Mouse (Mus musculus) urinary bladder, postnatal 14 days (tissue): ENCODE measurements around the gene Zcchc24.

Experiments
- DNase-seq: peaks from one replicate; pipeline ENCODE4 v3.0.0; 2021; ENCODE audit warnings: low spot score

Gene Zcchc24

DNA sequence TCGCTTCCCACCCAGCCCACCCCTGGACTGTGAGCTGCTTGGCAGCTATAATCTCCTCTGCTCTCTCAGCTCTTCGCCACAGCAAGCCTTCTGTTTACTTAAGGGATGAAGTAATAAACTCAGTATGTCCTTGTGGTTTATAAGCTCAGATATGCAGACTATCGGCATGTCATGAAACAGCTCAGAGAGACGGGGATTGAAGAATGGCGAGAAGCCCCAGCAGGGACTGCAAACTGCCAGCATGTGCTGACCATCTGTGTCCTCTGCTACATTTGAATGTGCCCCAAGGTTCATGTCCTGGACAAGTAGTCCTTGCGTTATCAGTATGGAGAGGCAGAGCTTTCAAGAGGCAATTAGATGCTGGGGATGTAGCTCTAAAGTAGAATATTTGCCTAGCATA is 7.5 kb upstream of the Zcchc24 start:
- DNase-seq: no peak

DNA sequence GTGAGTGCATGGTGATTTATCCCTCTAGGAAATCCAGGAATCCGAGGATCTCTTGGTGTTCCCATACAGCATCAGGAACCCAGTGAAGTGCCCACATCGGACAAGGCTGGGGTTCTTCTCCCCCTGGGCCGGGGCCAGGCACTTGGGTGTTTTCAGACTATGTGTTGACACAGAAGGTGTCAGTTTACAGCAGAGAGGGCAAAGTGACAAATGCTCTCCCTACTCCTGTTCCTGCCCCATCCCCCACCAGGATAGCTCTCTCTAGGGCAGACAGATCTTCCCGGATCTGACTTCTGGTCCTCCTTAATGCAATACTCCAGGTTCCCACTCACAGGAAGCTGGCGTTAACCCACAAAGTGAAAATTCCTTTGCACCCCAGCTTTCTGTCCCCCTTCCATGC is 5.3 kb upstream of the Zcchc24 start:
- no peak for DNase-seq

DNA sequence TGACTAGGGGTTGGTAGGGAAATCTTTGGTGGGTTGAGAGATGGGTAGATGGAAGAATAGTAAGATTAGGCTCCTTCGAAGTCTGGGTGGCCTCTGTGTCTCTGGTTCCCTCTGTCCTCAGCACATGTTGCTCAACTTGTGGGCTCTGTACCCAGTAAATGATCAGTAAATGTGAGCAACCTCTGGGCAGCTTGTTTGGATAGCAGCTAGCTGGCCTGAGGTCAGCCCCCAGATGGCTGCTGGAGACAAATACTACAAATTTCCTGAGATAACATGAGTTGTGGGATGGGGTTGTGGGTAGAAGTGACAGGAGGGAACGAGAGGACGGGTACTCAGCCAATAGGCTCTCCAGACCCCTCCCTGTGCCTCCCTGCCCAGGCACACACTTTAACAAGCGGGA is 4.2 kb upstream of the Zcchc24 start:
- no peak for DNase-seq

DNA sequence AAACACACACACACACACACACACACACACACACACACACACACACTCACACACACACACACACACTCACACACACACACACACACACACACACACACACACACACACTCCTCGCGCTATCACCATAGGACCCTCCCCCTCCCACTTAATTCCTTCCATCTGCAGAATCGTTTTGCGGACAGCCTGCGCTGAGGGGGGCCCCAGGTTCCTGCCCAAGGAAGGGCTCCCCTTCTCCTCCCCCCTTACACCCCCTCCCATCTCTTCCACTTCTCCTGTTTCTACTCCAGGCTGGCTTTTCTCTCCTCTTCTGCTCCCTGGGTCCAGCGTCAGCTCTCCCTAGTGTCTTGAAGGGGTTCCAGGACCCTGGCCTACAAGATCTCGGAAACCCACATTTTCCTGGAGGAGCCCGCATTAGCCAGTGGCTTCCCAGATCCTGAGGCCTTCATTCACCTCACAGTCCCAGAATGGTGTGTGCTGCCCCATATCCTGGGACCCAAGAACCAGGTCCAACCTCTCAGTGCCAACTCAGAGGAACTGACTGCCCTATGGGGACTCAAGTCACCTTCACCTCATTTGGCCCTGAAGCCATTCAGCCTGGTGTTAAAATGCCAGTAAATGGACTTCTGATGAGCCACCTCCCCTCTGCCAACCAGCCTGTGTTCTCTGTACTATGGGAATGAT is 927 bp upstream of the Zcchc24 start:
- DNase-seq: no peak

DNA sequence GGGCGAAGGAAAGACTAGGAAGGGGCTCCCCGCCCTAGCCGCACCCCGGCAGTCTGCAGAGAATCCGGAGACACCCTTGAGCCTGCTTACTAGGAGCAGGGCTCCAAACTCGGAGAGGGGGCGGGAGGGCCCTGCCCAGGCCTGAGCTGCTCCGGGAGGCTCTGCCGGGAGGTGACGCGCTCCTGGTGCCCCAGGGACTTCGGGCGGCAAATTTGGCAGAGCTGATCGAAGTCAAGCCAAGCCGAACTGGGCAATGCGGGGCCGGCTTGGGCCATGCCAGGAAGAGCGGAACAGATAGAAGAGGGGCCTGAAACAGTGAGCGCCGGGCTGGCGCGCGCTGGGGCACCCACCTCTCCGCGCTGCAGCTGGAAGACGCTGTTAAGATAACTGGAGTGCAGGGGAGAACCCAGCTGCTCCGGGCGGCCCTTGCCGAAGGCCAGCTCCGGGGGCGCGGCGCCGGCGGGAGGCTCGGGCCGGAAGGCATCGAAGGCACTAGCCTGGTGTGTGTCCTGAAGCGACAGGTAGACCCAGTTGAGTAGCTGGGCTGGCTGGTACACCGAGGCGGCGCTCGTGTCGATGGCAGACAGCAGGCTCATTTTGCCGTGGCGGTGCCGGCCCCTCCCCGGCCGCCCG is 462 bp downstream of the Zcchc24 start:
- peak; percentile 41 for DNase-seq

DNA sequence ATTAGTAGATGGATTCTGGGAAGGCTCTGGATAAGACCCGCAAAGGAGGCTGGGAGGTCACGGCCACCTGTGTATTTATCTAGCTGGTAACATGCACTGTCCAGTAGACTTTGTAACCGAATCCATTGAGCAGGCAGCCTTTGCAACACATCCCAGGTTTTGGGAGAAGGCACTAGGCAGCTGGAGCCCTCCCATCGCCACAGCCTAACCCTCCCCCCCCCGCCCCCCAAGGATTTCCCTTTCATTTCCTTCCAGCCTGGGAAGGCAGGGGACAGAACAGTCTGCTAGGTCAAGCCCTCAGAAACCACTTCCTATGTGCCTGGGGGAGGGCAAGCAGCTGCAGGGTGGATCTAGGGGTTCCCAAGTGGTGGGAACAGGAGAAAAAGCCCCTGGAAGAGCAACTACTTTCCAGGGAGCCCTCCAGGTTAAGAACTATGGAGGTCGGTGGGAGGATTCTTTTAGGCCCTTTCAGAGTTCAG is 1.1 kb downstream of the Zcchc24 start:
- no peak for DNase-seq

DNA sequence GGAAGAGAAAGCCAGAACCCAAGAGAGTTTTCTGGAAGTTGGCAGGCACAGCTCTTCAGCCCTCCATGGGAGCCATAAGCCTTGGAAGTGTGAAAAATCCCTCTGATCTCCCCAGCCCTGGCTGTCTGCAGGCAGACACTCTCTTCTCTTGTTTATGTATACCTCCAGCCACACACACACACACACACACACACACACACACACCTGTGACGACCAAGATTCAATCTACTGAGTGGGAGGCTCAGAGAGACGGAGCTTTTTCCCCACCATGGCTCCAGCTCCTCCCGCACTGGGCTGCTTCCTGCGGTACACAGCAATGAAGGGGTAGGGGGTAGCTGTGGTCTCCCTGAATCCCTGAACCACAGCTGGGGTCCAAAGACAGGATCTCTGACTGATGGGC is 2.4 kb downstream of the Zcchc24 start:
- DNase-seq: no peak

DNA sequence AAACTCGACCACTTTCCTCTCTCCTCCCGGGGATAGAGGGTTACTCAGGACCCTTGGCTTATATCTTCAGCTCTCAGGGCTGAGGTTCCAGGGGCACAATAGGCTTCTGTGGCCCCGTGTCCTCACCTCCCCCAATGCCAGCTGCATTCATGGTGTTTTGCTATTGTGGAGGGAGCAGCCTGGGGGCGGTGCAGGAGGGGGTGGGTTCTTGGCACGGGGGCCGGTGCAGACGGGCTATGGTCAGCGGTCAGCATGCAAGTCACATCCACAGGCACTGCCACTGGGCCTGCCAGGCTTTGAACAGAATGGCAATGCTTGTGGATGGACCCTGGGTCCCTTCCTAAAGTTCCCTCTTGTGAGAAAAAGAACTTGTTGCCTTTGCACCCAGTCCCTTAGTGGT is 2.9 kb downstream of the Zcchc24 start:
- DNase-seq: no peak

DNA sequence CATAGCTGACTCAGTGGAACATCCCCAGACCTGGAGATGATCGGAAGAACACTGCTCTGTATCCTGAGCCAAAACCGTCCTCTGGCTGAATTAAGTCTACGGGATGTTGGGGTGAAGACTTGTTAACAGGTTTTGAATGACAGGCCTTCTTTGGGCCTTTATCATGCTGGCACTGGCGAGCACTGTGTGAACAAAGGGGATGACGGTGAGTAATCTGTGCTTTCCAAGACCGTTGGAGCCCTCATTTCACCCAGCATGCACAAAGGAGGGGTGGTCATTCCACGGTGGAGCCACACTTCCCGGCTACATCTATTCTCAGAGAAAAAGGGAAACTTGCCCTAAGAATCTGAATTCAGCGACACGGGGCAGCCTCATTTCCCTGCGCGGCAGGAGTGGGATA is 3.7 kb downstream of the Zcchc24 start:
- no peak for DNase-seq

DNA sequence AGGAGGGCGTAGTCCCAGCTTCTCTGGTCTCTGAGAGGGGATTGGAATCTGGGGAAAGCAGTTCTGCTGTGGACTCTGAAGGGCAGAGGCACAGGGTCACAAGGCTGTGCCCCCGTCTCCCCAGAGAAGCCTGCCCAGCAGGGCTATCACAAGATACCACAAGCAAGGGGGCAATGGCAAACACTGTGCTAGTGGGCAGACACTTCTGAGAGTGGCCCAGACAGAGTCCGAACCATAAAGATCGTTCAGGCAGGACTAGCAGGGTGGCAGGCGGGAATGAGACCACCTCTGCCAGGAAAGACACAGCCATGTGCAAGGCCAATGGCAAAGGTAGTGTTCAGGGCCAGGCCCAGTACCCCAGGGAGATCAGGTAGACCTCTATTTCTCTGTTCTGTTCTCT is 7.7 kb downstream of the Zcchc24 start:
- DNase-seq: no peak

DNA sequence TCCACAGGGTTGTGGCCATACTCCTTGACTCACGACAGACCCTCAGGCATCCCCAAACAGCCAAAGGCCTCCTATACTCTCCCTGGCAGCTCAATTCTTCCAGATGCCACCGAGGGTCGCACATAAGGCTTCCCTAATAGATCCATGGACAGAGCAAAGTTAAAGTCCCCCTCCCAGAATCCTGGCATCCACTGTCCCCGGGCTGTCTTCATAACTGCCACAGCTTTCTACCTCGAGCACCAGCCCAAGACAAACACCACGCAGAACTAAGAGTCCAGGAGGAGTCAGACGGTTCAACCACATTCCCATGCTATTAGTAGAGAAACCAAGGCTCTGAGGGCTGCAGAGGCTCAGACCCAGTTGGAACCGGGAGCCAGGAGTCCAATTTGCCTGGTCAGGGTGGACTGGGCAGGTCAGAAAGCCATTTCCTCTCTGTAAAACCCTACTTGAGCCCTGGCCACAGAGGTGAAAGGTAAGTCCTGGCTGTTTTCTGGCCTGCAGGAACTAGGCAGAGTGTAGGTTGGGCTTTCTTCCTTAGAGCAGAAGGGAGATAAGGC is 8.8 kb downstream of the Zcchc24 start:
- DNase-seq: no peak

DNA sequence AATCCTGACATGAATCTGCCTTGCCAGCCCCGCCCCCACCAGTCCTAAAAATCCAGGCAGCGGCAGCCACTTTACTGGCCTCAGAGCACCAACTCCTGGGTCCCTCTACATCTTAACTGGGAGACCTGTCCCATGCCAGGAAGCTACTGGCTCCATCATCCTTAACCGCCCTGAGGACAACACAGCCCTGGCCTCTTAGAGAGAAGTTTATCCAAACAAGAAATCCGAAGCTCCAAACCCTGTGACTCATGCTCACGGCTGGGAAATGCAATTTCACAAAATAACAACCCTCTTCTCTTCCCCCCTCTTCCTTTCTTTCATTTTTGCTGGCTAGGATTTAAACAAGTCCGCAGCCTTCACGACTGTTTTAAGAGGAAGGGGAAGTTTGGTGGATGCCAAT is 9.3 kb downstream of the Zcchc24 start:
- no peak for DNase-seq

DNA sequence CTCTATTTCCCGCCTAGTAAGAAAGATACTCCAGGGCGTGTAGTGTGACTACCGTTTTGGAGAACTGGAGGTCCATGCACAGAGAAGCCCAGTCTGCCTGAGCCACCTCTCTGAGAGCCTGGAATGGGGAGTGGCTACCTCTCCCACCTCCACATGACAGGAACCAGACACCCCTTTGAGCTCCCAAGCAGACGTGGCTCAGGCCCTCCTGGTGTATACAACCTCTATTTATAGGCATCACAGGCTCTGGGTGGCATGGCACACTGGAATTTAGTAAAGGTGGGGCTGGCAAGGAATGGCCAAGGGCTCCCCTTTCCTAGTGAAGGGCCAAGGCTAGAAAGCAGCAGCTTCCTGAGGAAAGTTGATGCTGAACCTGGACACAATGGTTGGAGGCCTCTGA is 10.9 kb downstream of the Zcchc24 start:
- no peak for DNase-seq

DNA sequence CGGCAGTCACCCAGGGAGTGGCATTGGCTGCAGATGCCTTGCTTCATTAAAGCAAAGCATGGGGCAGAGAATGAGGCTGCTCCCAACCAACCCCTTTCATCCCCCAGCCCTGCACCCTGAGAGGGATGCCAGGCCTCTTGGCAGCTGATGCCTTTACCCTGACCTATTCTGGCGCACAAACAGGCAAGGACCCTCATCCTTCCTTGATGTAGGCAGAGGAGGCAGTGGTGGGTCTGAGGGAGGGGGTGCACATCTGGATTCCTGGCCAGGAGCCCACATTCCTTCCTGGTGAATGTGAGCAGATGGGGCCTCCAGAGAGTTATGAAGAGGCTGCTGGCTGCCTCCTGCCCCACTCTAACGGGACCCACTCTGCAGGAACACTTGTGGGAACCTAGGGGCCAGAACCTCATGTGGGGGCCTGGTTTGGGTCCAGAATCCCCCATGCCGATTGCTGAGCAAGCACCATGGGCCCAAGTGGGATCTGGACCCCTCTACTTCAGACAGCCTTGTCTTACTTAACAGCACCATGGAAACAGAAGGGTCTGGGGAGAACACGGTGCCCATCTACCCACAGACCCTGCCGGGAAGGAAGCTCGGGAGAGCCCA is 12.4 kb downstream of the Zcchc24 start:
- no peak for DNase-seq

DNA sequence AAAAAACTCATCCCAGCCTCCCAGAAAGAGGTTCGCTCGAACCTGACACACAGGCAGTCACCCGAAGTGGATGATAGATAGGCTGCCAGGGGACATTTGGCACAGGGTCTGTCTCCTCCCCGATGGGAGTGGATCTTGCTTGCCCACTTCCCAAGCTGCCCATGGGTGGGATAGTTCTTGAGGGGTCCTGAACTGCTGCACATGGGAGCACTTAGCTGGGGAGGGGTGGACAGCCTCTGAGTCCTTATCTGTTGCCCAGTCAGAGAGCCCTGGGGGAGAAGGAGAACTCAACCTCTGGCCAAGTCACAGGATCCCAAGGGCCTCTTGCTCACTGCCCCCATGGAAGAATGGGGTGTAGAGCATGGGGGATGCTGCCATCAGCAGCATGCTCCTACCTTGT is 13.3 kb downstream of the Zcchc24 start:
- no peak for DNase-seq

DNA sequence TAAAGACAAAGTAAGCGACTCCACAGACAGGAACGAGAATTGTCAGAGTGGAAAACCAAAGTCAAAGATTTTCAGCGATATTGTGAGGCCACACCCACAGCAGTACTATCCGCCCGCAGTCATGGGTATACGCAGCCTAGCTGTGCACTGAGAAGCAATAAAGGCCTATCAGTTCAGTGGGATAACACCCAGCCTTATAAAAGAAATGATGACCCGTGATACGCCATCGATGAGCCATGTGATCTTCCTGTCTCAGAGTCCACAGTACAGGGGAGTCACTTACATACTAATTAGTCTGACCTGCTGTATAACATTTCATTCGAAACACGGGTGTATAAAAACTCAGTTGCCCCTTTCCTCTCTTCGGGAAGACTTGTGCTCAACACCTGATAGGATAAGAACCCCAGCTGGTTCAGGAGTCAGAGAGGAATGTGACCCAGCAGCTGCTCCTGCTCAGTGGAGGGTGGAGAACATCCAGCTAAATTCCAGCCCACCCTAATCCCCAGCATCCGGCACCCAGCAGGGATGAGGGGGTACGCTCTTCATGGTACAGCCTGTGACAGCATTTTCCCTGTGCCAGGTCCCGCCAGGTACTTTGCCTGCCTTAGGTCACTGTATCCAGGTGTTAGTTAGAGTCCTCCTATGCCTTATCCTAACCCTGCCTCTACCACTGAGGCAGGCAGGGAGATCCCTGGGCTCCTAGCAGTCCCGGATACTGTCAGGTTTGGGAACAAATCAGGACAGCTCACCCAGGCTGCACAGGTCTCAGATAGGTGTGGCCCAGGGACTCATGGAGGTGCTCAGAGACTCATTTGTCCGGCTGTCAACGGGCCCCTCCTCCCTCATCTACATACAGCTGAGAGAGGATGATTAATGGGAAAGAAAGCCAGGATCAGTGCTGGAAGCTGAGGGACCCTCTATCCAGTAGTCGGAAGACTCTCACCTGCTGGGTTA is 14.0 kb downstream of the Zcchc24 start:
- no peak for DNase-seq

DNA sequence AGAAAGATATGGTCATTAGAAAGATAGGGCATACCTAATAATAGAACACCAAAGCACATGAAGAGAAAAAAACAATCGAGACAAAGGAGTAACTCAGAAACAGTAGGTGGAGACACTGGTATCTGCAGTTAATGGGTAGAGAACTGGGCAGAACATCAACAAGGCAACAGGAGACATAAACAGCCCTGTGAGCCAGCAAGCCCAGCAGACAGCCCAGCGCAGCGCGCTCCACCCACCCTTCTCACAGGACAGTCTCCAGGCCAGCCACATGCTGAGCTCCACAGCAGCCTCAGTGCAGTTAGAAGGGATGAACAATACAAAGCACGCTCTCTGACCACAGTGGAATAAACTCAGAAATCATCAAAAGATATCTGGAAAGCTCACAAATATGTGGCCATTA is 15.8 kb downstream of the Zcchc24 start:
- peak; percentile 65 for DNase-seq

DNA sequence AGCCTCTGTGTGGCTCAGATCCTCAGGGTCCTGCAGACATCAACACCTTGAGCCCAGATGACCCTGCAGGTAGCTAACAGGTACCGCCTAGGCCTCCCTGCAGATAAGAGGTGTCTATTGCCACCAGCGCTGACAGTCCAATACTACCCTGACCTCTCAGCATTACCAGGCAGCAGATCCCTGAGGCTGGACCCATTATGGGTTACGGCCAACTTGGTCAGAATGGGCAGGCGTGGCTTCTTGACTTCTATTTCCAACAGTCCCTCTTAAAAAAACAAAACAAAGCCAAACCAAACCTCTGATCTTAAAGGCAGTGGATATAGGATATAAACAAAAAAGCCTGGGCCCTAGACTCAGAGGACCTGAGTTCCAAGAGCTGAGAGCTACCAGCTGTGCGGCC is 17.8 kb downstream of the Zcchc24 start:
- no peak for DNase-seq

DNA sequence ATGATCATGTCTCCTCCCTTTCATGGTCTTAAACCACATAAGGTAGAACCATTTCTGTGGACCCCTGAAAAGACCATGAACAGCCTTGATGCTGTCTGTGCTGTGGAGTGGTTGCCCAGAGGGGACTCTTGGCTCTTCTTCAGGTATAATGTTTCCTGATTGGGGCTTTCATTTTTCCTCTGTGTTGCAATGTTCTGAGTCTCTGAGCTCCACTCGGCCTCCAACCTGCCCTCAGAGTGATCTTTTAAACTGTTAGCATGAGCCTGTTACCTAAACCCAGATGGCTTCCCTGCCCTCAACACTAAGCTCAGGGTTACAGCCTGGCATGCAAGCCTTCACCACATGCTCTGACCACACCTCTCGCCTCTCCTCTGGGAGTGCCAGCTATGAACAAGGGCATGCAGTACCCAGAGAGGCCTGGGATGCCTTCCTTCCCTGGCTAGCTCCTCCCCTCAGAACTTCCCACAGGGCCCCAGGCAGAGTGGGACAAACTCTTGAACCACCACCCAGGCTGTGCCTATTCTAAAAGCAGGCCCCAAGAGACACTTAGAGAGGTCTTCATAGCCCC is 18.3 kb downstream of the Zcchc24 start:
- DNase-seq: no peak

DNA sequence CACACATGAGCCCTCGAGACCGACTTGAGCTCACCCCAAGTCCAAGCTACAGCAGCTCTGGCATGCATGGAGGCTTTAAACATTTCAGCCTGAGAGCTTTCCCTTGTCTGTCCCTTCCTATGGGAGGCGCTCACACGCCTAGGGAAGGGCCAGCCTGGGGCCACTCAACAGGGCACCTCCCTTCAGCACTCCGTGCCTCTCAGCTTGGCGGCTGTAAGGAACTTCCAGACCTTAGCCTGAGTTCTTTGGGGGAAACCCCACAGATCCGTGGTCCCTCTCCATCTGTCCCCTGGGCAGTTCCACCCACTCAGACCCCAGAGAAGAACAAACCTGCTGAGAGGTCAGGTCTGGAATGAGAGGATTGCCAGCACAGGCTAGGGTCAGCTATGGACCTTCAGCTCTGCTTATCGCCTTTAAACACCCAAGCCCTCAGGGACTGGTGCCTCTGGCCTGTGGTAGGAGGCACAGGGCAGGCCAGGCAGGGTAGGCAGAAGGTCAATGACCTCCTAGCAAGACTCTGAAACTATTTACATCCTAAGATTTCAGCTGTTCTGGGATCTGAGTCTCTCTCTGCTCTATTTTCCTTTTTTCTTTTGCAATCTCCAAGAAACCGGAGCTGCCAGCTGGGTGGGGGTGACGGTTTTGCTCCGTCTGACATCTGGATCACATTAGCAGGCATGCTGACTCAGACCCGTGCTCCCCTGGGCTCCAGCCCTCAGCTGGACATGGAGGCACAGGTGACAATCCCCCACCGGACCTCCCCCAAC is 19.5 kb downstream of the Zcchc24 start:
- peak; percentile 56 for DNase-seq
